Mouse (Mus musculus) embryonic fibroblast, embryonic 13.5 days (primary cell): ENCODE results near the gene Moap1.

Experiments used
- CTCF ChIP-seq: IDR thresholded peaks from 2 replicates; pipeline ENCODE4 v1.5.1; 2011; ENCODE audit warnings: mild to moderate bottlenecking, control low read depth, low read length, moderate library complexity, borderline replicate concordance; ENCODE audit not compliant: insufficient read depth
- POLR2A ChIP-seq: IDR thresholded peaks from 2 replicates; pipeline ENCODE4 v1.6.1; 2011; ENCODE audit warnings: low read depth, mild to moderate bottlenecking, control low read depth, low read length, moderate library complexity

GRCm38 (mm10) chr12:102729855-102730797 is 13.3 kb downstream of the Moap1 start:
- TF ChIP-seq CTCF: no peak
- no peak for TF ChIP-seq POLR2A
